Mouse (Mus musculus): ENCODE measurements around the gene Nepn. TPM values are rescaled to one million over a fixed set of nuclear protein-coding genes. Genes with fewer than 3 reads are reported as not detected.
"Not testable (repeated sequence)": the region's sequence is repeated elsewhere in the genome, so short reads cannot be mapped to it uniquely, and the experiment has no call there.

The Nepn gene
- polyA plus RNA-seq (2011; ENCODE audit: insufficient read depth, insufficient read length, low read depth, missing spikeins): not detected in 2 replicates

DNA sequence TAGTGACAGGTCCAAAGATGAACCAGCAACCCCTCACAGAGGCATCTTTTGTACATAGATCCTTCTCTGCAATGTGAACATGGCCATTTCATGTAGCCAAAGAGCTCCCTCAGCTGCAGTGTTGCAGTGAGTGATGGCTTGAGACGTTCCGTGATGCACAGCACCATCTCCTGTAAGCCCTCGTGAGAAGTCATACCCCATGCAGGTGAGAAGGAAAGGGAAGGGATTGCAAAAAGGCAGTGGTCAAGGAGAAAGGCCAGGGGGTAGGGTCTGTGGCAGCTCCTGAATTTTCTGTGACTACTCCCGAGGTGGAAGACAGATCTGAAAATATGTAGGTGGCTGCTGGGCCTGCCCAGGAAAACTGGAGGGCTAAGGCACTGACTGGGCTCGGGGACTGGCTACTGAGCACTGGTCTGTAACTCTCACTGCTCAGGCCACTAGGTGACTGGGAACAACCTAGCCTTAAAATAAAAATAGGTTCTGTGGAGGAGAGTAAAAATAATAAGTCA is at the start of gene Nepn:
Gene Nepn, plus strand, starts transcription at position 51 of the 509 bp plus-strand sequence.
- Histone ChIP-seq H3K27ac (ENCODE audit: insufficient read depth, low read length) (no peak within 1 kb of the TSS), H3K27me3 (ENCODE audit: control insufficient read depth, insufficient read depth, low read length, poor library complexity, severe bottlenecking) (no peaks in the 10 kb centered on the region), H3K4me1 (ENCODE audit: control insufficient read depth, insufficient read depth, low read length) (no peaks in the 10 kb centered on the region), H3K9me3 (replicated peaks; ENCODE audit: control insufficient read depth, insufficient read depth, low read length, poor library complexity, severe bottlenecking) (no peaks in the 10 kb centered on the region), H3K36me3 (ENCODE audit: control insufficient read depth, insufficient read depth, low read length, poor library complexity, severe bottlenecking) (no peaks in the 10 kb centered on the region), H3K4me3 (ENCODE audit: low read depth, low read length) (no peak within 1 kb of the TSS), H3K9ac (ENCODE audit: low read depth, poor library complexity, severe bottlenecking) (no peak within 1 kb of the TSS)
- TF ChIP-seq POLR2A (IDR thresholded peaks at IDR 0.05; ENCODE audit: insufficient read depth, low read length) (no peak), CTCF (IDR thresholded peaks at IDR 0.05; ENCODE audit: low read depth, low read length) (no peak), EP300 (IDR thresholded peaks at IDR 0.05; ENCODE audit: insufficient read depth, low read depth, low read length) (no peak)

DNA sequence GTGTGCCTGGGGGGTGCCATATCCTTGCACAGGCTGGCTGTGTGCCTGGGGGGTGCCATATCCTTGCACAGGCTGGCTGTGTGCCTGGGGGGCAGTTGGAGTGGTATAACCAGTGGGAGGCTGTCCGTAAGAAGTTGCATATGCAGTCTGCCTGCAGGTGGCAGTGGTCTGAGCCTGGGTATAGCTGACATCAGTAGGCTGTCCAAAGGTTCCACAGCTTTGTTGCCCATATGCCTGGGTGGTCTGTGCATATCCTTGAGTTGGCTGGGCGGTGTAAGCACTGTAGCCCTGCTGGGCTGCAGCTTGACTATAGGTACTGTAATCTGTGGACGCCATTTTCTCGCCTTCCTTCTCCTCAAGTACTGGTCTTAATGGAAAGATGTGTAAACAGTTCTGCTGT is 45.4 kb upstream of the Nepn start:
- not testable (repeated sequence) for H3K27ac ChIP-seq (ENCODE audit: insufficient read depth, low read length); H3K9ac ChIP-seq (ENCODE audit: low read depth, poor library complexity, severe bottlenecking); H3K9me3 ChIP-seq (replicated peaks; ENCODE audit: control insufficient read depth, insufficient read depth, low read length, poor library complexity, severe bottlenecking); H3K4me1 ChIP-seq (ENCODE audit: control insufficient read depth, insufficient read depth, low read length); H3K27me3 ChIP-seq (ENCODE audit: control insufficient read depth, insufficient read depth, low read length, poor library complexity, severe bottlenecking); H3K4me3 ChIP-seq (ENCODE audit: low read depth, low read length); H3K36me3 ChIP-seq (ENCODE audit: control insufficient read depth, insufficient read depth, low read length, poor library complexity, severe bottlenecking)

DNA sequence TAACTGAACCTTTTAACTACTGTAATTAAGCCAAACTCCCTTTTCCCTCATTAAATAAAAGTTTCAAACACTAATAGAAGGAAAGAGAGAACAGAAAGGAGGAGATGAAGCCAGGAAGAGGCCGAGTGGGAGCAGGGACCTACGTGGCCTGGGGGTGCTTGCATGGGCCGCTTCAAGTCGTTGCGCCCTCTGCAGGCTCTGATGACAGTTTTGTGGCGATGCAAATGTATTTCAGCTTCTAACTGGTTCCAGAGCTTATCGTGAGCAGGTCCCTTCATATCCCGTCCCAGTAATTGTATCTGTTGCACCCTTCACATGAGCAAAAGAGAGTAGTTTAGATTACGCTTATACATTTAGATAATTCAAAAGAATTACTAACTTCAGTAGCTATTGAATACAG is 35.6 kb upstream of the Nepn start:
- Histone ChIP-seq H3K36me3 (ENCODE audit: control insufficient read depth, insufficient read depth, low read length, poor library complexity, severe bottlenecking) (peaks cover 9% of the 10 kb centered on the region), H3K27ac (ENCODE audit: insufficient read depth, low read length) (no peak overlapping the region), H3K9ac (ENCODE audit: low read depth, poor library complexity, severe bottlenecking) (no peak overlapping the region), H3K4me1 (ENCODE audit: control insufficient read depth, insufficient read depth, low read length) (no peaks in the 10 kb centered on the region), H3K27me3 (ENCODE audit: control insufficient read depth, insufficient read depth, low read length, poor library complexity, severe bottlenecking) (no peaks in the 10 kb centered on the region), H3K9me3 (replicated peaks; ENCODE audit: control insufficient read depth, insufficient read depth, low read length, poor library complexity, severe bottlenecking) (no peaks in the 10 kb centered on the region), H3K4me3 (ENCODE audit: low read depth, low read length) (no peak overlapping the region)
- no peak for TF ChIP-seq POLR2A (IDR thresholded peaks at IDR 0.05; ENCODE audit: insufficient read depth, low read length)
- TF ChIP-seq CTCF (IDR thresholded peaks at IDR 0.05; ENCODE audit: low read depth, low read length): peak; percentile 69
- TF ChIP-seq EP300 (IDR thresholded peaks at IDR 0.05; ENCODE audit: insufficient read depth, low read depth, low read length): no peak

DNA sequence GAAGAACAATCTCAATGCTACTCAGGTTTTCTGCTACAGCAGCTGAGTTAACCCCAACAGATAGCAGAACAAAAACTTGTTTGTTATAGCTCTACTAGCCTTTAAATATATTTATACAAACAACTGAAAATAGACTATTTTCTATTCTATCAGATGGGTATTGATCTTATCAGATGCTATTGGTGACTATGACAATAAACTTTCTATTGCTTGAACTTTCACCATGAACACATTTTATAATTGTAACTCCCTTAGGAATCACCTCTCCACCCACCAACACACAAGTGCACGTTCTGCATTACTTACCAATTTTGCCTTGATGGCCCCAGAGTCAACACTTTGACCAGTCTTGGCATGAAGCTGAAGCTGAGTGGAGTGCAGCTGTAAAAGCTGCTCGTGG is 30.3 kb upstream of the Nepn start, which contains the start of gene Gm26741:
Gene Gm26741, plus strand, starts transcription at position 301 of the 400 bp plus-strand sequence.
- Histone ChIP-seq H3K36me3 (ENCODE audit: control insufficient read depth, insufficient read depth, low read length, poor library complexity, severe bottlenecking) (no peaks in the 10 kb centered on the region), H3K4me1 (ENCODE audit: control insufficient read depth, insufficient read depth, low read length) (no peaks in the 10 kb centered on the region), H3K27ac (ENCODE audit: insufficient read depth, low read length) (no peak within 1 kb of the TSS), H3K9ac (ENCODE audit: low read depth, poor library complexity, severe bottlenecking) (no peak within 1 kb of the TSS), H3K4me3 (ENCODE audit: low read depth, low read length) (no peak within 1 kb of the TSS), H3K9me3 (replicated peaks; ENCODE audit: control insufficient read depth, insufficient read depth, low read length, poor library complexity, severe bottlenecking) (no peaks in the 10 kb centered on the region), H3K27me3 (ENCODE audit: control insufficient read depth, insufficient read depth, low read length, poor library complexity, severe bottlenecking) (no peaks in the 10 kb centered on the region)
- TF ChIP-seq EP300 (IDR thresholded peaks at IDR 0.05; ENCODE audit: insufficient read depth, low read depth, low read length) (no peak), POLR2A (IDR thresholded peaks at IDR 0.05; ENCODE audit: insufficient read depth, low read length) (no peak), CTCF (IDR thresholded peaks at IDR 0.05; ENCODE audit: low read depth, low read length) (no peak)

DNA sequence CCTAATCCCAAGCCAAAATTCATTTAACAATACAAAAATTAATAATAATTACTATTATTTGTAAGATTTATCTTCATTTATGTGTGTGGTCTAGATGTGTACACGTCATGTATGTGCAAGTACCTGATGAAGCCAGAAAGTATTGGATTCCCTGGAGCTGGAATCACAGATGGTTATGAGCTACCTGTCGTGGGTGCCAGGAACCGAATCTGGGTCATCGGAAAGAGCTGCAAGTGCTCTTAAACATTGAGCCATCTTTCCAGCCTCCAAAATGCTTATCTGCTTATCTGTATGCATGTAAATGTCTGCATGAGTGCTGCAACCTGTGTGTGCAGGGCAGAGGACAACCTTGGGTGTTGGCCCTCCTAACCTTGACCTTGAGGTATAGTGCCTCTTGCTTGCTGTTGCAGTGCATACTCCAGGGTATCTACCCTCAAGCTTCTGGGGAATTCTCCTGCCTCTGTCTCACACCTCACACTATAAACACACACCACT is 28.5 kb upstream of the Nepn start:
- H3K27ac ChIP-seq (ENCODE audit: insufficient read depth, low read length): no peak overlapping the region
- H3K36me3 ChIP-seq (ENCODE audit: control insufficient read depth, insufficient read depth, low read length, poor library complexity, severe bottlenecking): no peaks in the 10 kb centered on the region
- no peaks in the 10 kb centered on the region for H3K27me3 ChIP-seq (ENCODE audit: control insufficient read depth, insufficient read depth, low read length, poor library complexity, severe bottlenecking)
- H3K4me1 ChIP-seq (ENCODE audit: control insufficient read depth, insufficient read depth, low read length): no peaks in the 10 kb centered on the region
- H3K9me3 ChIP-seq (replicated peaks; ENCODE audit: control insufficient read depth, insufficient read depth, low read length, poor library complexity, severe bottlenecking): no peaks in the 10 kb centered on the region
- TF ChIP-seq EP300 (IDR thresholded peaks at IDR 0.05; ENCODE audit: insufficient read depth, low read depth, low read length) (no peak), POLR2A (IDR thresholded peaks at IDR 0.05; ENCODE audit: insufficient read depth, low read length) (no peak), CTCF (IDR thresholded peaks at IDR 0.05; ENCODE audit: low read depth, low read length) (no peak)
- no peak overlapping the region for H3K9ac ChIP-seq (ENCODE audit: low read depth, poor library complexity, severe bottlenecking)
- no peak overlapping the region for H3K4me3 ChIP-seq (ENCODE audit: low read depth, low read length)

DNA sequence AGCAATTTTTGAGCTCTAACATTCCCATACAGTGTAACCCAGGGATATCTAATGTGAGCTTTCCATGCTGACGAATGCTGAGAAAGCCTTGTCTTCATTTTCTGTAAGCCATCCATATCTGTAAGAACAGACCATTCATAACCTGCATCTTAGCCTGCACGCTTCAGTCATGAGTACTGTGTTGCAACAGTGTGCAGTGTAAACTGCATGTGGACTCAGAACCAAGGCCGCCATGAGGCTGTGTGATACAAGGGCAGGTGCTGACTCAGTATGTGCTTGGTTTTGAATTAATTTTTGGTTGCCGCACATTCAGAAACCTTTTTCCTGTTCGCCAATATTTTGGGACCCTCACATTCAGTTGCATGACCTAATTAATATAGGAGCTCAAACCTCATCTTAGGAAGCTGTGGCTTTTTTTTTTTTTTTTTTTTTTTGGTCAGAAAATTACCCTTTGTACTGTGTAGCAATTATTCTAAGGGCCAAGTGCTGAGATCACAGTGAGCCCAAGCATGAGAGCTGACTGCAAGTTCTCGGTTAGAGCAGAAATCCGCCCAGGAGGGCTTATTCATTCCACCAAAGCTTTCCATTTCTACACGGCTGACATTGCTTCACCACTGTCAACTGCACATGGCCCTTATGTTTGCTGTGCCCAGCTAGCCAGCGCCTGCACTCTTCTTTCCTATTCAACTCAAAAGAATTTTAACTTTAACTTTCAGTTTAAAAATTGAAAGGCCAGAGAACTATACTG is 27.7 kb upstream of the Nepn start:
- Histone ChIP-seq H3K4me1 (ENCODE audit: control insufficient read depth, insufficient read depth, low read length) (no peaks in the 10 kb centered on the region), H3K9ac (ENCODE audit: low read depth, poor library complexity, severe bottlenecking) (no peak overlapping the region), H3K36me3 (ENCODE audit: control insufficient read depth, insufficient read depth, low read length, poor library complexity, severe bottlenecking) (no peaks in the 10 kb centered on the region), H3K9me3 (replicated peaks; ENCODE audit: control insufficient read depth, insufficient read depth, low read length, poor library complexity, severe bottlenecking) (no peaks in the 10 kb centered on the region), H3K27ac (ENCODE audit: insufficient read depth, low read length) (no peak overlapping the region), H3K27me3 (ENCODE audit: control insufficient read depth, insufficient read depth, low read length, poor library complexity, severe bottlenecking) (no peaks in the 10 kb centered on the region), H3K4me3 (ENCODE audit: low read depth, low read length) (no peak overlapping the region)
- no peak for TF ChIP-seq CTCF (IDR thresholded peaks at IDR 0.05; ENCODE audit: low read depth, low read length)
- TF ChIP-seq EP300 (IDR thresholded peaks at IDR 0.05; ENCODE audit: insufficient read depth, low read depth, low read length): no peak
- no peak for TF ChIP-seq POLR2A (IDR thresholded peaks at IDR 0.05; ENCODE audit: insufficient read depth, low read length)

Measured in ES-Bruce4 (cell line).